Mouse (Mus musculus) ES-E14 (cell line): ENCODE data around the gene Zscan25.

Experiments
- HCFC1 ChIP-seq: IDR thresholded peaks from 2 replicates; pipeline ENCODE4 v1.6.1; 2012; ENCODE audit warnings: low read length, inconsistent platforms, borderline replicate concordance; ENCODE audit not compliant: insufficient read depth
- MAFK ChIP-seq: IDR thresholded peaks from 2 replicates; pipeline ENCODE4 v1.6.1; 2014; ENCODE audit warnings: mild to moderate bottlenecking, low read depth, low read length, inconsistent platforms; ENCODE audit not compliant: insufficient read depth
- ZC3H11A ChIP-seq: IDR thresholded peaks from 2 replicates; pipeline ENCODE4 v1.6.1; 2012; ENCODE audit warnings: low read depth, mild to moderate bottlenecking, inconsistent platforms, low read length, borderline replicate concordance
- ZNF384 ChIP-seq: IDR thresholded peaks from 2 replicates; pipeline ENCODE4 v1.6.1; 2012; ENCODE audit warnings: low read depth, low read length, inconsistent platforms

DNA sequence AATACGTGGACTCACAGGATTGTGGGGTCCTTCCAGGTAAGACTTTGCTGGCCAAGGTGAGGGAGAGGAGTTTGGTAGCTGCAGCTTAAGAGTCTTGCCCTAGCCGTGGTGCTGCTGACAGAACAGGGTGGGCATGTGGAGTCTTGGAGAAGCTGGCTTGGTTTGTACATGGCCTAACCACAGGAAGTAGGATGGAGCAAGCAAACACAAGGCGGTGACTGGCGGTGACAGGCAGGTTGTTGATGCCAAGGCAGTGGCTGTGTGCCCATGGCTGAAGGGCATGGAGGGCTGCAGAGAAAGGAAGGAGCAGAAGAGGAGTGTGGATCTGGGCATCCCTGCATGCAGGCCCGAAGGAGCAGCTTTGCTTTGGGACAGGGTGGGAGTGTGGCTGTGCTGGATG, 8.1 kb downstream of the Zscan25 start:
- no peak for TF ChIP-seq ZC3H11A
- TF ChIP-seq MAFK, result no peak
- no peak for TF ChIP-seq ZNF384
- TF ChIP-seq HCFC1, result no peak
